Mouse (Mus musculus): ENCODE results near the gene Arid5a. TPM values are rescaled to one million over a fixed set of nuclear protein-coding genes. Genes with fewer than 3 reads are reported as not detected.

Gene Arid5a
- polyA plus RNA-seq (2014; fragmentation: Nextera tagmentation; extraction: Ambion mirVana) = 2.3 and 4.5 TPM in 2 replicates

GRCm38 (mm10) chr1:36307495-36308280, at the start of gene Arid5a:
Arid5a (plus strand) TSS chr1:36307733.
- under 1% methylated on average over 64 of the region's 65 CpGs for WGBS
- Histone ChIP-seq H3K9ac (ENCODE audit: low read depth, low read length) (peak within 1 kb of the TSS; percentile 60), H3K9me3 (ENCODE audit: control insufficient read depth, low read length) (no peaks in the 10 kb centered on the region)

GRCm38 (mm10) chr1:36258631-36259030, 48.9 kb upstream of the Arid5a start:
- Histone ChIP-seq H3K4me1 (ENCODE audit: control insufficient read depth, insufficient read depth, low read length) (peaks cover 14% of the 10 kb centered on the region), H3K4me2 (replicated peaks; ENCODE audit: low read depth, low read length) (no peak overlapping the region), H3K4me3 (ENCODE audit: low read length) (no peak overlapping the region), H3K9ac (ENCODE audit: low read depth, low read length) (no peak overlapping the region), H3K36me3 (ENCODE audit: control insufficient read depth, insufficient read depth, low read length) (no peaks in the 10 kb centered on the region), H3K9me3 (ENCODE audit: control insufficient read depth, low read length) (peaks cover 6% of the 10 kb centered on the region), H3K27me3 (ENCODE audit: control insufficient read depth, insufficient read depth, low read length) (no peaks in the 10 kb centered on the region), H3K27ac (ENCODE audit: low read depth, low read length) (no peak overlapping the region)
- 83% methylated on average over 2 of the region's 2 CpGs for WGBS
- no peak for ATAC-seq (ENCODE audit: low FRiP score, low TSS enrichment)

More at GRCm38 (mm10) chr1:36307495-36308280, at the start of gene Arid5a:
- H3K36me3 ChIP-seq (ENCODE audit: control insufficient read depth, insufficient read depth, low read length) = no peaks in the 10 kb centered on the region
- no peaks in the 10 kb centered on the region for H3K27me3 ChIP-seq (ENCODE audit: control insufficient read depth, insufficient read depth, low read length)
- peak within 1 kb of the TSS; percentile 64 for H3K4me3 ChIP-seq (ENCODE audit: low read length)
- peaks cover 21% of the 10 kb centered on the region for H3K4me1 ChIP-seq (ENCODE audit: control insufficient read depth, insufficient read depth, low read length)
- peak within 1 kb of the TSS; percentile 24; the same call in 1 of the 2 replicates for H3K27ac ChIP-seq (ENCODE audit: low read depth, low read length)
- peak; percentile 91 for ATAC-seq (ENCODE audit: low FRiP score, low TSS enrichment)
- peak within 1 kb of the TSS; percentile 92 for H3K4me2 ChIP-seq (replicated peaks; ENCODE audit: low read depth, low read length)

- Histone ChIP-seq H3K4me1 (ENCODE audit: control insufficient read depth, insufficient read depth, low read length) (peaks cover 14% of the 10 kb centered on the region), H3K27me3 (ENCODE audit: control insufficient read depth, insufficient read depth, low read length) (no peaks in the 10 kb centered on the region), H3K36me3 (ENCODE audit: control insufficient read depth, insufficient read depth, low read length) (no peaks in the 10 kb centered on the region), H3K9ac (ENCODE audit: low read depth, low read length) (no peak overlapping the region), H3K9me3 (ENCODE audit: control insufficient read depth, low read length) (peaks cover 6% of the 10 kb centered on the region), H3K4me2 (replicated peaks; ENCODE audit: low read depth, low read length) (no peak overlapping the region), H3K4me3 (ENCODE audit: low read length) (no peak overlapping the region), H3K27ac (ENCODE audit: low read depth, low read length) (no peak overlapping the region)
- ATAC-seq (ENCODE audit: low FRiP score, low TSS enrichment) = no peak
- WGBS = 91% methylated on average over 2 of the region's 2 CpGs
Observed at GRCm38 (mm10) chr1:36259281-36259680, 48.3 kb upstream of the Arid5a start.

GRCm38 (mm10) chr1:36260418-36260817, 47.1 kb upstream of the Arid5a start:
- peaks cover 5% of the 10 kb centered on the region for H3K4me1 ChIP-seq (ENCODE audit: control insufficient read depth, insufficient read depth, low read length)
- H3K27me3 ChIP-seq (ENCODE audit: control insufficient read depth, insufficient read depth, low read length) = no peaks in the 10 kb centered on the region
- peaks cover 6% of the 10 kb centered on the region for H3K9me3 ChIP-seq (ENCODE audit: control insufficient read depth, low read length)
- no peak overlapping the region for H3K4me3 ChIP-seq (ENCODE audit: low read length)
- no peaks in the 10 kb centered on the region for H3K36me3 ChIP-seq (ENCODE audit: control insufficient read depth, insufficient read depth, low read length)
- no peak overlapping the region for H3K27ac ChIP-seq (ENCODE audit: low read depth, low read length)
- no peak overlapping the region for H3K9ac ChIP-seq (ENCODE audit: low read depth, low read length)
- 97% methylated on average over 1 of the region's 1 CpGs for WGBS
- no peak for ATAC-seq (ENCODE audit: low FRiP score, low TSS enrichment)
- H3K4me2 ChIP-seq (replicated peaks; ENCODE audit: low read depth, low read length) = no peak overlapping the region

DNA sequence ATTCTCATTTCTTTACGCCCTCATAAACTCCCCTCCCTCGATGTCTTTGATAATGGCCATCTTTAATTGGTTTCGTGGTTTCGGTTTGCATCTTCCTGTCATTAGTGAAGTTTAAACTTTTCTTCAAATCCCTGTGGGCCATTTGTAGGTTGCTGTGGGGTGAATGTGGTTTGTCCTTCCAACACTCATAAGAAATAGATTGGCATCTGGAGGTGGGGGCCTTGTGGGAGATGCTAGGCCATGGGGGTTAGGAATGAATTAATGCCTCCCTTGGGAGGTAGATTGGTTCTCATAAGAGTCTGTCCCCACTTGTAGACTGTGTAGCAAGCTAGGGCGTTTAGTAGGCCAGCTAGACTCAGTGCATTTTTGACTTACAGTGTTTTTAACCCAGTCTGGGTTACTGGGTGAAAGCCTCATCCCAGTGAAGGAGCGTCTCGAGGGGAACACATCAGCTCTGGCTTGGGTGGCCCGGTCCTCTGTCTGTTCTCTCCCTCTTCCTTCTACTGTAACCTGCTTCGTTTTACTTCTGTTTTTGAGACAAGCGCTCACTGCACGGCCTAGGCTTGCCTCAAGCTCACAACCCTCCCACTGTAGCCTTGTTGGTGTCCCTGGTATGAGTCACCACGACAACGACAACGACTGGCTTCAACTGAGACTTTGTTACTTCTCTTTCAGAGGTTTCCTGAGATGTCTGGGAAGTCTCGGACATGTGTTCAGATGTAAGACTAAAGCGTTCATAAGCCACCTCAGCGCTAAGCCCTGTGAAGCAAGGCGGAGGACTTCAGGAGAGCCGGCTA, 45.6 kb upstream of the Arid5a start:
- H3K4me1 ChIP-seq (ENCODE audit: control insufficient read depth, insufficient read depth, low read length) = no peaks in the 10 kb centered on the region
- no peaks in the 10 kb centered on the region; the same call in 1 of the 2 replicates for H3K9me3 ChIP-seq (ENCODE audit: control insufficient read depth, low read length)
- H3K36me3 ChIP-seq (ENCODE audit: control insufficient read depth, insufficient read depth, low read length) = no peaks in the 10 kb centered on the region
- 83% methylated on average over 19 of the region's 19 CpGs for WGBS
- H3K9ac ChIP-seq (ENCODE audit: low read depth, low read length) = no peak overlapping the region
- no peak overlapping the region for H3K4me2 ChIP-seq (replicated peaks; ENCODE audit: low read depth, low read length)
- H3K27me3 ChIP-seq (ENCODE audit: control insufficient read depth, insufficient read depth, low read length) = no peaks in the 10 kb centered on the region
- no peak overlapping the region for H3K4me3 ChIP-seq (ENCODE audit: low read length)
- H3K27ac ChIP-seq (ENCODE audit: low read depth, low read length) = no peak overlapping the region
- no peak for ATAC-seq (ENCODE audit: low FRiP score, low TSS enrichment)

DNA sequence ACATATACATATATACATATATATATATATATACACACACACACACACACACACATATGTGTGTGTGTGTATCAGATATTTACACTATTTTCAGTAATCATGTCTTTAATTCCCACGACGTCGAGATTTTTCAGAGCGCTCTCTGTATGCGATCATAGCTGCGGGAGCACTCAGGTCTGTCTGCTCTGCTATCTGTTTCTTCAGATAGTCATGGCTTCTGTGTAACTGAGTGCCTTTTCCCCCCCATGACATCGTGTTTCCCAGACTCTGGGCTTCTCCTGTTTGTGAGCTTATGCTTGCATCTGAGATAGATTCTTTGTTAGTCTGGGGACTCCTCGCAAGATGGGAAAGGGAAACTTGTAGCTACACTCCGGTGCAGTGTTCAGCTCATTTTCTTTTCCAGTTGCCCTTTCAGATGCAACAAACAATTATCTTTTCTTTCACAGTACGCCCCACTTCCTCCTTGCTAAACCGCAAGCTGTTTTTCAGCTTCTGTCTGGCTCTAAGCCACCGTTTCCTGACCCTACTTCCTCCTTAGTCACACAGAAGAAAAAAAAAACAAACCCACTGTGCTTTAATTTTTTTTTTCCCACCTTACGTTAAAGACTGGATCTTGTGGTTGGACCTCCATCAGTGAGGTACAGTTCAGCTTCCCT, 43.6 kb upstream of the Arid5a start:
- peak overlapping the region; percentile 85 for H3K27ac ChIP-seq (ENCODE audit: low read depth, low read length)
- no peak for ATAC-seq (ENCODE audit: low FRiP score, low TSS enrichment)

GRCm38 (mm10) chr1:36266293-36266692, 41.2 kb upstream of the Arid5a start:
- 89% methylated on average over 6 of the region's 6 CpGs for WGBS
- no peaks in the 10 kb centered on the region for H3K36me3 ChIP-seq (ENCODE audit: control insufficient read depth, insufficient read depth, low read length)
- no peaks in the 10 kb centered on the region for H3K9me3 ChIP-seq (ENCODE audit: control insufficient read depth, low read length)
- H3K4me2 ChIP-seq (replicated peaks; ENCODE audit: low read depth, low read length) = no peak overlapping the region
- no peak for ATAC-seq (ENCODE audit: low FRiP score, low TSS enrichment)
- H3K27ac ChIP-seq (ENCODE audit: low read depth, low read length) = no peak overlapping the region
- no peaks in the 10 kb centered on the region for H3K27me3 ChIP-seq (ENCODE audit: control insufficient read depth, insufficient read depth, low read length)
- no peak overlapping the region for H3K9ac ChIP-seq (ENCODE audit: low read depth, low read length)
- H3K4me1 ChIP-seq (ENCODE audit: control insufficient read depth, insufficient read depth, low read length) = peaks cover 21% of the 10 kb centered on the region
- H3K4me3 ChIP-seq (ENCODE audit: low read length) = no peak overlapping the region

More for the DNA sequence above, 43.6 kb upstream of the Arid5a start:
- no peaks in the 10 kb centered on the region; the same call in 1 of the 2 replicates for H3K9me3 ChIP-seq (ENCODE audit: control insufficient read depth, low read length)
- peak overlapping the region; percentile 21; the same call in 1 of the 2 replicates for H3K4me2 ChIP-seq (replicated peaks; ENCODE audit: low read depth, low read length)
- H3K36me3 ChIP-seq (ENCODE audit: control insufficient read depth, insufficient read depth, low read length) = no peaks in the 10 kb centered on the region
- H3K4me1 ChIP-seq (ENCODE audit: control insufficient read depth, insufficient read depth, low read length) = peaks cover under 1% of the 10 kb centered on the region
- no peaks in the 10 kb centered on the region for H3K27me3 ChIP-seq (ENCODE audit: control insufficient read depth, insufficient read depth, low read length)
- 54% methylated on average over 13 of the region's 13 CpGs for WGBS
- no peak overlapping the region for H3K9ac ChIP-seq (ENCODE audit: low read depth, low read length)
- H3K4me3 ChIP-seq (ENCODE audit: low read length) = no peak overlapping the region

- peaks cover 34% of the 10 kb centered on the region for H3K4me1 ChIP-seq (ENCODE audit: control insufficient read depth, insufficient read depth, low read length)
- WGBS = 95% methylated on average over 3 of the region's 3 CpGs
- no peak for ATAC-seq (ENCODE audit: low FRiP score, low TSS enrichment)
Observed at GRCm38 (mm10) chr1:36267595-36267994, 39.9 kb upstream of the Arid5a start.

More at GRCm38 (mm10) chr1:36267595-36267994, 39.9 kb upstream of the Arid5a start:
- H3K4me3 ChIP-seq (ENCODE audit: low read length) = no peak overlapping the region
- H3K9ac ChIP-seq (ENCODE audit: low read depth, low read length) = no peak overlapping the region
- no peaks in the 10 kb centered on the region for H3K9me3 ChIP-seq (ENCODE audit: control insufficient read depth, low read length)
- no peak overlapping the region for H3K27ac ChIP-seq (ENCODE audit: low read depth, low read length)
- no peak overlapping the region for H3K4me2 ChIP-seq (replicated peaks; ENCODE audit: low read depth, low read length)
- no peaks in the 10 kb centered on the region for H3K36me3 ChIP-seq (ENCODE audit: control insufficient read depth, insufficient read depth, low read length)
- H3K27me3 ChIP-seq (ENCODE audit: control insufficient read depth, insufficient read depth, low read length) = no peaks in the 10 kb centered on the region
